Mouse (Mus musculus): ENCODE results near the gene Gng8. TPM values are rescaled to one million over a fixed set of nuclear protein-coding genes. Genes with fewer than 3 reads are reported as not detected.

The Gng8 gene
- polyA plus RNA-seq, 1 experiment from 2014 or later = 0.78 TPM

- no peaks in the 10 kb centered on the region for H3K9me3 ChIP-seq (ENCODE audit: control insufficient read depth, low read length)
- peak overlapping the region; percentile 33 for H3K4me3 ChIP-seq (replicated peaks; ENCODE audit: low read length)
- H3K4me1 ChIP-seq (replicated peaks; ENCODE audit: control insufficient read depth, insufficient read depth, low read length) = peaks cover 17% of the 10 kb centered on the region
- no peak for ATAC-seq (ENCODE audit: low FRiP score)
- peaks cover 10% of the 10 kb centered on the region for H3K36me3 ChIP-seq (replicated peaks; ENCODE audit: control insufficient read depth, insufficient read depth)
- H3K4me2 ChIP-seq (replicated peaks) = peak overlapping the region; percentile 52
- WGBS = 6% methylated on average over 17 of the region's 17 CpGs
- H3K27me3 ChIP-seq (ENCODE audit: control insufficient read depth, insufficient read depth, low read length) = no peaks in the 10 kb centered on the region
- DNase-seq (ENCODE audit: low spot score) = peak; percentile 75
- peak overlapping the region; percentile 89 for H3K27ac ChIP-seq
- H3K9ac ChIP-seq = peak overlapping the region; percentile 14; the same call in 1 of the 2 replicates
Observed at GRCm38 (mm10) chr7:16874190-16874589, 17.4 kb upstream of the Gng8 start.

- DNase-seq (ENCODE audit: low spot score) (peak; percentile 100), ATAC-seq (ENCODE audit: low FRiP score) (peak; percentile 97)
- Histone ChIP-seq H3K9me3 (ENCODE audit: control insufficient read depth, low read length) (no peaks in the 10 kb centered on the region), H3K4me1 (replicated peaks; ENCODE audit: control insufficient read depth, insufficient read depth, low read length) (peaks cover 16% of the 10 kb centered on the region), H3K9ac (peak overlapping the region; percentile 14; the same call in 1 of the 2 replicates), H3K27me3 (ENCODE audit: control insufficient read depth, insufficient read depth, low read length) (no peaks in the 10 kb centered on the region), H3K27ac (peak overlapping the region; percentile 89), H3K4me2 (replicated peaks) (peak overlapping the region; percentile 71), H3K36me3 (replicated peaks; ENCODE audit: control insufficient read depth, insufficient read depth) (peaks cover 12% of the 10 kb centered on the region), H3K4me3 (replicated peaks; ENCODE audit: low read length) (peak overlapping the region; percentile 62)
- WGBS = under 1% methylated on average over 33 of the region's 33 CpGs
Observed at GRCm38 (mm10) chr7:16874756-16875309, 16.8 kb upstream of the Gng8 start.

- Histone ChIP-seq H3K27me3 (ENCODE audit: control insufficient read depth, insufficient read depth, low read length) (no peaks in the 10 kb centered on the region), H3K9ac (peak within 1 kb of the TSS; percentile 75), H3K4me2 (replicated peaks) (peak within 1 kb of the TSS; percentile 71), H3K4me1 (replicated peaks; ENCODE audit: control insufficient read depth, insufficient read depth, low read length) (peaks cover 18% of the 10 kb centered on the region), H3K36me3 (replicated peaks; ENCODE audit: control insufficient read depth, insufficient read depth) (peaks cover 12% of the 10 kb centered on the region), H3K9me3 (ENCODE audit: control insufficient read depth, low read length) (no peaks in the 10 kb centered on the region), H3K4me3 (replicated peaks; ENCODE audit: low read length) (peak within 1 kb of the TSS; percentile 62), H3K27ac (peak within 1 kb of the TSS; percentile 89)
- no peak for ATAC-seq (ENCODE audit: low FRiP score)
- DNase-seq (ENCODE audit: low spot score) = no peak
- 0% methylated on average over 1 of the region's 1 CpGs for WGBS
Observed at GRCm38 (mm10) chr7:16875310-16875325, 16.5 kb upstream of the Gng8 start, which contains the start of gene Dact3. Gene Dact3, plus strand, starts transcription at chr7:16875317.

- WGBS = under 1% methylated on average over 36 of the region's 42 CpGs
- peak; percentile 56 for ATAC-seq (ENCODE audit: low FRiP score)
- Histone ChIP-seq H3K27ac (peak overlapping the region; percentile 83), H3K4me3 (replicated peaks; ENCODE audit: low read length) (peak overlapping the region; percentile 62), H3K9ac (peak overlapping the region; percentile 75), H3K36me3 (replicated peaks; ENCODE audit: control insufficient read depth, insufficient read depth) (peaks cover 12% of the 10 kb centered on the region), H3K9me3 (ENCODE audit: control insufficient read depth, low read length) (no peaks in the 10 kb centered on the region), H3K4me1 (replicated peaks; ENCODE audit: control insufficient read depth, insufficient read depth, low read length) (peaks cover 20% of the 10 kb centered on the region), H3K4me2 (replicated peaks) (peak overlapping the region; percentile 71), H3K27me3 (ENCODE audit: control insufficient read depth, insufficient read depth, low read length) (no peaks in the 10 kb centered on the region)
- DNase-seq (ENCODE audit: low spot score) = no peak
Observed at GRCm38 (mm10) chr7:16875326-16875725, 16.3 kb upstream of the Gng8 start.

- ATAC-seq (ENCODE audit: low FRiP score) (no peak), DNase-seq (ENCODE audit: low spot score) (no peak)
- no peaks in the 10 kb centered on the region for H3K27me3 ChIP-seq (ENCODE audit: control insufficient read depth, insufficient read depth, low read length)
- H3K9ac ChIP-seq = peak overlapping the region; percentile 75
- peaks cover 13% of the 10 kb centered on the region for H3K36me3 ChIP-seq (replicated peaks; ENCODE audit: control insufficient read depth, insufficient read depth)
- H3K9me3 ChIP-seq (ENCODE audit: control insufficient read depth, low read length) = no peaks in the 10 kb centered on the region
- peak overlapping the region; percentile 62 for H3K4me3 ChIP-seq (replicated peaks; ENCODE audit: low read length)
- peaks cover 24% of the 10 kb centered on the region for H3K4me1 ChIP-seq (replicated peaks; ENCODE audit: control insufficient read depth, insufficient read depth, low read length)
- peak overlapping the region; percentile 71 for H3K4me2 ChIP-seq (replicated peaks)
- WGBS = 10% methylated on average over 11 of the region's 11 CpGs
- no peak overlapping the region for H3K27ac ChIP-seq
Observed at GRCm38 (mm10) chr7:16876006-16876405, 15.6 kb upstream of the Gng8 start.

GRCm38 (mm10) chr7:16876608-16877007 lies 15.0 kb upstream of the Gng8 start:
- peak overlapping the region; percentile 75 for H3K9ac ChIP-seq
- DNase-seq (ENCODE audit: low spot score) (no peak), ATAC-seq (ENCODE audit: low FRiP score) (no peak)
- peaks cover 24% of the 10 kb centered on the region for H3K4me1 ChIP-seq (replicated peaks; ENCODE audit: control insufficient read depth, insufficient read depth, low read length)
- H3K4me3 ChIP-seq (replicated peaks; ENCODE audit: low read length) = peak overlapping the region; percentile 62
- H3K27me3 ChIP-seq (ENCODE audit: control insufficient read depth, insufficient read depth, low read length) = no peaks in the 10 kb centered on the region
- H3K4me2 ChIP-seq (replicated peaks) = peak overlapping the region; percentile 71
- H3K27ac ChIP-seq = no peak overlapping the region; the same call in 1 of the 2 replicates
- 6% methylated on average over 13 of the region's 13 CpGs for WGBS
- H3K36me3 ChIP-seq (replicated peaks; ENCODE audit: control insufficient read depth, insufficient read depth) = peaks cover 14% of the 10 kb centered on the region
- no peaks in the 10 kb centered on the region for H3K9me3 ChIP-seq (ENCODE audit: control insufficient read depth, low read length)

GRCm38 (mm10) chr7:16877717-16878116 lies 13.9 kb upstream of the Gng8 start:
- H3K36me3 ChIP-seq (replicated peaks; ENCODE audit: control insufficient read depth, insufficient read depth) = peaks cover 12% of the 10 kb centered on the region; the same call in 1 of the 2 replicates
- H3K4me2 ChIP-seq (replicated peaks) = no peak overlapping the region
- H3K4me1 ChIP-seq (replicated peaks; ENCODE audit: control insufficient read depth, insufficient read depth, low read length) = peaks cover 24% of the 10 kb centered on the region
- ATAC-seq (ENCODE audit: low FRiP score) (no peak), DNase-seq (ENCODE audit: low spot score) (no peak)
- H3K9me3 ChIP-seq (ENCODE audit: control insufficient read depth, low read length) = no peaks in the 10 kb centered on the region
- no peak overlapping the region for H3K9ac ChIP-seq
- no peaks in the 10 kb centered on the region for H3K27me3 ChIP-seq (ENCODE audit: control insufficient read depth, insufficient read depth, low read length)
- 82% methylated on average over 3 of the region's 3 CpGs for WGBS
- H3K27ac ChIP-seq = no peak overlapping the region
- no peak overlapping the region for H3K4me3 ChIP-seq (replicated peaks; ENCODE audit: low read length)

GRCm38 (mm10) chr7:16879796-16880547 lies 11.6 kb upstream of the Gng8 start:
- no peak overlapping the region for H3K4me2 ChIP-seq (replicated peaks)
- 21% methylated on average over 9 of the region's 9 CpGs for WGBS
- no peak for ATAC-seq (ENCODE audit: low FRiP score)

GRCm38 (mm10) chr7:16880615-16881014 lies 11.0 kb upstream of the Gng8 start:
- no peak for DNase-seq (ENCODE audit: low spot score)
- H3K4me1 ChIP-seq (replicated peaks; ENCODE audit: control insufficient read depth, insufficient read depth, low read length) = peaks cover 24% of the 10 kb centered on the region
- 21% methylated on average over 5 of the region's 5 CpGs for WGBS
- no peak overlapping the region for H3K4me3 ChIP-seq (replicated peaks; ENCODE audit: low read length)
- no peak overlapping the region for H3K4me2 ChIP-seq (replicated peaks)
- ATAC-seq (ENCODE audit: low FRiP score) = no peak
- peaks cover 3% of the 10 kb centered on the region; the same call in 1 of the 2 replicates for H3K9me3 ChIP-seq (ENCODE audit: control insufficient read depth, low read length)
- H3K9ac ChIP-seq = no peak overlapping the region
- peaks cover 31% of the 10 kb centered on the region for H3K36me3 ChIP-seq (replicated peaks; ENCODE audit: control insufficient read depth, insufficient read depth)
- H3K27ac ChIP-seq = no peak overlapping the region
- H3K27me3 ChIP-seq (ENCODE audit: control insufficient read depth, insufficient read depth, low read length) = peaks cover 25% of the 10 kb centered on the region

More at GRCm38 (mm10) chr7:16879796-16880547, 11.6 kb upstream of the Gng8 start:
- Histone ChIP-seq H3K27me3 (ENCODE audit: control insufficient read depth, insufficient read depth, low read length) (peaks cover 21% of the 10 kb centered on the region), H3K36me3 (replicated peaks; ENCODE audit: control insufficient read depth, insufficient read depth) (peaks cover 25% of the 10 kb centered on the region), H3K4me1 (replicated peaks; ENCODE audit: control insufficient read depth, insufficient read depth, low read length) (peaks cover 24% of the 10 kb centered on the region), H3K27ac (no peak overlapping the region), H3K4me3 (replicated peaks; ENCODE audit: low read length) (no peak overlapping the region), H3K9me3 (ENCODE audit: control insufficient read depth, low read length) (no peaks in the 10 kb centered on the region), H3K9ac (0 out of 2 replicates have a peak overlapping the region, but pooled peaks have one; percentile 7)
- DNase-seq (ENCODE audit: low spot score) = no peak

Data from hindbrain, embryonic 14.5 days (tissue).